13 mouse cellular contexts compared by ENCODE assay signal in the genomic region with DNA sequence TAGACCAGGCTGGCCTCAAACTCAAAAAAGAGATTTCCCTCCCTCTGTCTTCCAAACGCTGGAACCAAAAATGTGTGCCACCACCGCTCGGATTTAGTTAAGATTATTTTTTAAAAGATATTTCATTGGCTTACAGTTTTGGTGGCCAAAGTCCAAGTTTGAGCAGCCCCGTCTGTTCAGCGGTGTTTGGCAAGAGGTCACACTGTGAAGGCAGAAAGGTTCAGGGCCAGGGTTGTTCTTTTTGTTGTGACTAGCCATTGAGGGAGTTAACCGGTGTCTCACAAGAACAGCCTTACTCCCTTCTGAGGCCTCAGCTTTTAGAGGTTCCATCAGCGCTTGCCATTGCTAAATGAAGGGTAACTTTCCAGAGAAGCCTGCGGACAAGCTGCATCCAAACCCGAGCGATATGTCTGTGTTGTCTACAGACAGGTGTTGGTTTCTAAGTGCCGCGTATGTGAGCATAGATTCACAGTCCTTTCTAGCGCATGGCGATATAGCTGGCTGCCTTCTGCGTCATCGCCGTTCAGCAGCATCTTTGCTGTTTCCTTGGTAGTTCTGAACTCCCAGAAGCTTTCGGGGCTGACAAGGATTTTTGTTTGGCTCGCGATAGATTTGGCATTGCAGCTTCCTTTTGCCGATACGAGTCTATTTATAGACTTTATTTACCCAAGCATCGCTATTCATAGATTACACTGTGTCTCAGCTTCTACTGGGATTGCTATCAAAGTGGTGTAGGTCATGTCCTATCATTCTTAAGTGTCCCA. TPM values are rescaled to one million over a fixed set of nuclear protein-coding genes. Genes with fewer than 3 reads are reported as not detected.
DNase-seq lines count a peak whose midpoint lies in the region; ATAC-seq and TF ChIP-seq lines count a peak whose summit lies in the region.
"Had no signal": no experiment of that assay in that cellular context is flagged by ENCODE, and none has a peak within 500 bp of the region (broad histone marks: within the 10 kb centered on the region; RNA-seq: fewer than 3 reads in every experiment).

No protein-coding gene starts in this region.

- H3K9ac ChIP-seq in heart, adult 2 months (ENCODE audit: low read depth, low read length) = no peak overlapping the region
- no peak overlapping the region for H3K9ac ChIP-seq in lung, postnatal 0 days (replicated peaks; ENCODE audit: low read depth)
- no peak overlapping the region for H3K9ac ChIP-seq in liver, embryonic 14.5 days (replicated peaks)

- H3K27ac ChIP-seq in heart, adult 2 months = peak overlapping the region; percentile 42
- H3K27ac ChIP-seq in lung, postnatal 0 days (ENCODE audit: low read length) = no peak overlapping the region
- H3K27ac ChIP-seq in cortical plate, adult 2 months (ENCODE audit: insufficient read depth, low read length) = peak overlapping the region; percentile 43
- peak overlapping the region; percentile 14 for H3K27ac ChIP-seq in liver, embryonic 14.5 days
- H3K27ac ChIP-seq: macrophage had no signal

- H3K79me2 ChIP-seq in heart, adult 2 months (replicated peaks; ENCODE audit: control insufficient read depth, insufficient read depth, low read length) = peaks cover 2% of the 10 kb centered on the region

- no peak overlapping the region for H3K4me3 ChIP-seq in heart, adult 2 months
- H3K4me3 ChIP-seq in lung, postnatal 0 days (ENCODE audit: low read depth, low read length) = no peak overlapping the region
- H3K4me3 ChIP-seq in cortical plate, adult 2 months (ENCODE audit: insufficient read depth, low read length) = no peak overlapping the region
- H3K4me3 ChIP-seq in liver, embryonic 14.5 days (ENCODE audit: insufficient read depth in 1 of 2, low read depth in 2 of 2, low read length in 2 of 2) = no peak overlapping the region

- no peaks in the 10 kb centered on the region for H3K9me3 ChIP-seq in lung, postnatal 0 days (ENCODE audit: low read length)
- H3K9me3 ChIP-seq in liver, embryonic 14.5 days (ENCODE audit: control insufficient read depth, low read length) = no peaks in the 10 kb centered on the region
- H3K9me3 ChIP-seq: G1E had no signal

- TF ChIP-seq CTCF in heart, adult 2 months (IDR thresholded peaks at IDR 0.05) = no peak
- TF ChIP-seq CTCF in lung, postnatal 0 days (IDR thresholded peaks at IDR 0.05) = no peak
- TF ChIP-seq CTCF in cortical plate, adult 2 months (IDR thresholded peaks at IDR 0.05; ENCODE audit: extremely low read depth, insufficient read depth, low read length) = no peak
- TF ChIP-seq CTCF in liver, embryonic 14.5 days (IDR thresholded peaks at IDR 0.05; ENCODE audit: low read depth) = no peak

- H3K36me3 ChIP-seq in heart, adult 2 months (ENCODE audit: control insufficient read depth, insufficient read depth, low read length) = no peaks in the 10 kb centered on the region; the same call in 1 of the 2 replicates
- H3K36me3 ChIP-seq in lung, postnatal 0 days (ENCODE audit: insufficient read depth, low read length) = no peaks in the 10 kb centered on the region
- H3K36me3 ChIP-seq in liver, embryonic 14.5 days (replicated peaks; ENCODE audit: control insufficient read depth, insufficient read depth, low read depth) = no peaks in the 10 kb centered on the region; the same call in none of the 2 replicates

- 32% methylated on average over 23 of the region's 23 CpGs for WGBS in heart, adult 2 months
- 64% methylated on average over 23 of the region's 23 CpGs for WGBS in lung, postnatal 0 days
- 52% methylated on average over 23 of the region's 23 CpGs for WGBS in liver, embryonic 14.5 days (ENCODE audit: insufficient replicate concordance)

- DNase-seq in heart, adult 2 months = peak; percentile 29
- DNase-seq in heart, adult 8-10 months (ENCODE audit: low spot score) = no peak
- DNase-seq in lung, postnatal 0 days (ENCODE audit: low spot score) = peak; percentile 7
- no peak for DNase-seq in lung, postnatal 14 days
- no peak for DNase-seq in liver, embryonic 14.5 days (ENCODE audit: low read depth in 3 of 3, low spot score in 3 of 3)
- DNase-seq in MN1 (ENCODE audit: low spot score) = no peak
- no peak for DNase-seq in gastrocnemius, postnatal 36 days
- DNase-seq: adrenal gland, postnatal 10 days; layer of hippocampus, adult 9-11 months had no signal

- no peaks in the 10 kb centered on the region for H3K27me3 ChIP-seq in heart, adult 2 months (ENCODE audit: control insufficient read depth, insufficient read depth, low read length)
- no peaks in the 10 kb centered on the region for H3K27me3 ChIP-seq in lung, postnatal 0 days (replicated peaks; ENCODE audit: insufficient read depth, low read length)
- no peaks in the 10 kb centered on the region for H3K27me3 ChIP-seq in liver, embryonic 14.5 days (ENCODE audit: control insufficient read depth, insufficient read depth, low read length)

- H3K4me1 ChIP-seq in heart, adult 2 months (ENCODE audit: control insufficient read depth, insufficient read depth, low read length) = peaks cover 10% of the 10 kb centered on the region
- H3K4me1 ChIP-seq in lung, postnatal 0 days (ENCODE audit: insufficient read depth, low read depth, low read length) = peaks cover 13% of the 10 kb centered on the region; the same call in 1 of the 2 replicates
- H3K4me1 ChIP-seq in cortical plate, adult 2 months (ENCODE audit: control insufficient read depth, insufficient read depth, low read length) = peaks cover 10% of the 10 kb centered on the region
- peaks cover 31 to 45% of the 10 kb centered on the region in 2 experiments for H3K4me1 ChIP-seq in liver, embryonic 14.5 days (replicated peaks; ENCODE audit: control insufficient read depth in 2 of 2, insufficient read depth in 2 of 2, low read length in 1 of 2)

- TF ChIP-seq EP300 in heart, adult 2 months (IDR thresholded peaks at IDR 0.05; ENCODE audit: insufficient read depth, low read depth, low read length) = no peak
- no peak for TF ChIP-seq EP300 in lung, postnatal 0 days (IDR thresholded peaks at IDR 0.05)
- TF ChIP-seq EP300 in liver, embryonic 14.5 days (IDR thresholded peaks at IDR 0.05; ENCODE audit: low read depth) = no peak

- ATAC-seq in lung, postnatal 0 days = no peak
- no peak for ATAC-seq in liver, embryonic 14.5 days (ENCODE audit: insufficient read depth)
- ATAC-seq: hindbrain, embryonic 16.5 days had no signal

- no peak overlapping the region for H3K4me2 ChIP-seq in lung, postnatal 0 days (replicated peaks; ENCODE audit: low read depth, low read length)
- peak overlapping the region; percentile 34 for H3K4me2 ChIP-seq in liver, embryonic 14.5 days (ENCODE audit: low read depth)

- intact Hi-C loops in heart, adult 2 months (cut with DNase I) = no loop called here
- intact Hi-C loops in gastrocnemius, postnatal 36 days (cut with DNase I) = no loop called here

- TF ChIP-seq POLR2A in heart, adult 2 months (IDR thresholded peaks at IDR 0.05; ENCODE audit: insufficient read depth, low read depth, low read length) = no peak
- 0 out of 2 replicates have a peak, but pooled peaks have one; percentile 13 for TF ChIP-seq POLR2A in cortical plate, adult 2 months (IDR thresholded peaks at IDR 0.05; ENCODE audit: extremely low read depth, insufficient read depth, low read length)

RNA-seq across cellular contexts. Expression of gene Inpp5b, which starts 24.3 kb away (rescaled TPM):
- 1 to 10 TPM; 8.0 to 8.2 TPM for total RNA-seq in heart, adult 2 months (2021)
- polyA plus RNA-seq in heart, adult 2 months (2012; rRNA removed) = 17.8 and 29.8 TPM in 2 replicates
- total RNA-seq in heart, adult 8-10 months (2022) = 1 to 10 TPM; 6.5 to 9.9 (median 7.3) TPM
- 59.6 and 62.9 TPM in 2 replicates for polyA plus RNA-seq in lung, postnatal 0 days (2015; fragmentation: Nextera tagmentation; extraction: Ambion mirVana)
- 73.6 and 78.2 TPM in 2 replicates for polyA plus RNA-seq in cortical plate, adult 2 months (2012; rRNA removed)
- 36.6 and 40.3 TPM in 2 replicates for polyA plus RNA-seq in liver, embryonic 14.5 days (2012; rRNA removed)
- 36.7 and 40.0 TPM in 2 replicates for polyA plus RNA-seq in liver, embryonic 14.5 days (2014; fragmentation: Nextera tagmentation; extraction: Ambion mirVana)
- 10 to 100 TPM; 10.8 to 11.0 TPM for total RNA-seq in gastrocnemius, postnatal 36 days (2021)

RNA-seq across cellular contexts. Expression of gene Mtf1, which starts 35.9 kb away (rescaled TPM):
- total RNA-seq in heart, adult 2 months (2021) = 10 to 100 TPM; 15.3 to 15.7 TPM
- polyA plus RNA-seq in heart, adult 2 months (2012; rRNA removed) = 4.7 and 9.1 TPM in 2 replicates
- 10 to 100 TPM; 12.5 to 18.4 (median 14.5) TPM for total RNA-seq in heart, adult 8-10 months (2022)
- polyA plus RNA-seq in lung, postnatal 0 days (2015; fragmentation: Nextera tagmentation; extraction: Ambion mirVana) = 9.3 and 10.8 TPM in 2 replicates
- polyA plus RNA-seq in cortical plate, adult 2 months (2012; rRNA removed) = 13.2 and 14.5 TPM in 2 replicates
- 4.3 and 7.1 TPM in 2 replicates for polyA plus RNA-seq in liver, embryonic 14.5 days (2012; rRNA removed)
- 10.9 and 15.2 TPM in 2 replicates for polyA plus RNA-seq in liver, embryonic 14.5 days (2014; fragmentation: Nextera tagmentation; extraction: Ambion mirVana)
- 10 to 100 TPM; 11.6 to 12.2 TPM for total RNA-seq in gastrocnemius, postnatal 36 days (2021)

RNA-seq across cellular contexts. Expression of gene Sf3a3, which starts 51.4 kb away (rescaled TPM):
- 10 to 100 TPM; 18.0 to 19.4 TPM for total RNA-seq in heart, adult 2 months (2021)
- polyA plus RNA-seq in heart, adult 2 months (2012; rRNA removed) = 7.7 and 11.5 TPM in 2 replicates
- total RNA-seq in heart, adult 8-10 months (2022) = 10 to 100 TPM; 15.5 to 17.3 (median 16.5) TPM
- 49.1 and 57.1 TPM in 2 replicates for polyA plus RNA-seq in lung, postnatal 0 days (2015; fragmentation: Nextera tagmentation; extraction: Ambion mirVana)
- polyA plus RNA-seq in cortical plate, adult 2 months (2012; rRNA removed) = 33.9 and 35.4 TPM in 2 replicates
- 21.2 and 42.1 TPM in 2 replicates for polyA plus RNA-seq in liver, embryonic 14.5 days (2012; rRNA removed)
- polyA plus RNA-seq in liver, embryonic 14.5 days (2014; fragmentation: Nextera tagmentation; extraction: Ambion mirVana) = 59.2 and 63.6 TPM in 2 replicates
- total RNA-seq in gastrocnemius, postnatal 36 days (2021) = 10 to 100 TPM; 10.1 to 12.8 TPM

Comparison
In these comparisons a context has a peak if more than half of its experiments do, and no peak if none do; other contexts are left out.
1. DNase-seq: peak in heart, adult 2 months (2 of 2) and lung, postnatal 0 days (single experiment); none in heart, adult 8-10 months (single experiment), lung, postnatal 14 days (single experiment), liver, embryonic 14.5 days (0 of 3), MN1 (single experiment) and gastrocnemius, postnatal 36 days (0 of 2).